Mouse (Mus musculus) MEL (cell line): ENCODE data around the gene F830045P16Rik.

Source experiments
- CTCF ChIP-seq, 3 experiments: IDR thresholded peaks in 2 of 3; conservative IDR thresholded peaks in 1 of 3; 2 replicates each; pipeline ENCODE4 v1.5.1; 2011 to 2012; ENCODE audit warnings: low read length in 3 of 3, low read depth in 2 of 3, mild to moderate bottlenecking in 2 of 3, improper control_type of control experiment in 1 of 3, inconsistent platforms in 1 of 3, mixed read lengths in 1 of 3, moderate library complexity in 1 of 3; ENCODE audit not compliant: control insufficient read depth in 1 of 3, insufficient read depth in 1 of 3, poor library complexity in 1 of 3, severe bottlenecking in 1 of 3
- E2F4 ChIP-seq: IDR thresholded peaks from 2 replicates; pipeline ENCODE4 v1.6.1; 2011; ENCODE audit warnings: low read depth, low read length, improper control_type of control experiment, borderline replicate concordance
- EP300 ChIP-seq, 2 experiments: IDR thresholded peaks; 2 replicates each; pipeline ENCODE4 v1.6.1; 2011; ENCODE audit warnings: improper control_type of control experiment in 2 of 2, low read length in 2 of 2, low read depth in 1 of 2, mild to moderate bottlenecking in 1 of 2
- JUND ChIP-seq: IDR thresholded peaks from 2 replicates; pipeline ENCODE4 v1.6.1; 2011; ENCODE audit warnings: low read depth, mild to moderate bottlenecking, improper control_type of control experiment, low read length
- MXI1 ChIP-seq: IDR thresholded peaks from 2 replicates; pipeline ENCODE4 v1.6.1; 2011; ENCODE audit warnings: mild to moderate bottlenecking, low read depth, low read length, improper control_type of control experiment
- POLR2A ChIP-seq, 2 experiments: IDR thresholded peaks; 2 replicates each; pipeline ENCODE4 v1.6.1; 2011 to 2012; ENCODE audit warnings: low read length in 2 of 2, mild to moderate bottlenecking in 2 of 2, control low read depth in 1 of 2, improper control_type of control experiment in 1 of 2, low read depth in 1 of 2, moderate library complexity in 1 of 2; ENCODE audit not compliant: control insufficient read depth in 1 of 2, insufficient read depth in 1 of 2, poor library complexity in 1 of 2
- POLR2AphosphoS2 ChIP-seq: IDR thresholded peaks from 2 replicates; pipeline ENCODE4 v1.6.1; 2011; ENCODE audit warnings: low read length, improper control_type of control experiment
- POLR2AphosphoS5 ChIP-seq: IDR thresholded peaks from 2 replicates; pipeline ENCODE4 v1.6.1; 2012; ENCODE audit warnings: low read depth, borderline replicate concordance, mild to moderate bottlenecking, inconsistent platforms, low read length, moderate library complexity, mixed read lengths
- SMC3 ChIP-seq: IDR thresholded peaks from 2 replicates; pipeline ENCODE4 v1.6.1; 2011; ENCODE audit warnings: low read depth, low read length, improper control_type of control experiment
- TBP ChIP-seq: IDR thresholded peaks from 2 replicates; pipeline ENCODE4 v1.8.0; 2011; ENCODE audit warnings: low read depth, low read length, improper control_type of control experiment
- ZC3H11A ChIP-seq: IDR thresholded peaks from 2 replicates; pipeline ENCODE4 v1.6.1; 2012; ENCODE audit warnings: low read depth, mild to moderate bottlenecking, inconsistent platforms, low read length, improper control_type of control experiment
- ZKSCAN1 ChIP-seq: IDR thresholded peaks from 2 replicates; pipeline ENCODE4 v1.6.1; 2012; ENCODE audit warnings: low read depth, mild to moderate bottlenecking, inconsistent platforms, low read length, improper control_type of control experiment, moderate library complexity

GRCm38 (mm10) chr2:129573701-129574273, 37.4 kb upstream of the F830045P16Rik start:
- no peak for TF ChIP-seq ZC3H11A
- TF ChIP-seq POLR2AphosphoS5 = no peak
- TF ChIP-seq POLR2A (IDR thresholded peaks at IDR 0.05; ENCODE audit: control insufficient read depth in 1 of 2, insufficient read depth in 1 of 2, low read depth in 1 of 2, low read length in 2 of 2, poor library complexity in 1 of 2) = no peak
- TF ChIP-seq ZKSCAN1 = no peak
- TF ChIP-seq CTCF (IDR thresholded peaks at IDR 0.05 in 2 of 3, conservative IDR thresholded peaks at IDR 0.05 in 1 of 3; ENCODE audit: control insufficient read depth in 1 of 3, insufficient read depth in 1 of 3, low read depth in 2 of 3, low read length in 3 of 3, poor library complexity in 1 of 3, severe bottlenecking in 1 of 3) = no peak
- no peak for TF ChIP-seq MXI1
- TF ChIP-seq SMC3 = no peak
- TF ChIP-seq TBP = no peak
- TF ChIP-seq JUND = no peak
- TF ChIP-seq E2F4 = no peak
- TF ChIP-seq POLR2AphosphoS2 = no peak
- TF ChIP-seq EP300 (IDR thresholded peaks at IDR 0.05; ENCODE audit: low read depth in 1 of 2, low read length in 2 of 2) = no peak
